Mouse (Mus musculus) heart, embryonic 11.5 days (tissue): ENCODE results near the gene Hist2h3c1. TPM values are rescaled to one million over a fixed set of nuclear protein-coding genes. Genes with fewer than 3 reads are reported as not detected.
A peak's percentile ranks its signal among the peaks of the same experiment; 100 is the strongest.

Experiments
- ATAC-seq: fragments of 200-750 bp; cut with Nextera tagmentation; replicated peaks from 2 replicates; pipeline ENCODE4 v1.8.0; 2017; ENCODE audit warnings: moderate library complexity; ENCODE audit not compliant: insufficient number of reproducible peaks, low FRiP score, low TSS enrichment
- H3K27ac ChIP-seq: fragments of 300-500 bp; sonication (generic); 2 replicates; pipeline ENCODE4 v1.5.1; 2014; ENCODE audit warnings: mild to moderate bottlenecking, low read depth, low read length
- H3K27me3 ChIP-seq: fragments of 300-500 bp; sonication (generic); 2 replicates; pipeline ENCODE4 v1.6.1; 2014; ENCODE audit warnings: mild to moderate bottlenecking, low read length, mixed read lengths; ENCODE audit not compliant: control insufficient read depth, insufficient read depth
- H3K36me3 ChIP-seq: fragments of 300-500 bp; sonication (generic); 2 replicates; pipeline ENCODE4 v1.6.1; 2014; ENCODE audit warnings: mild to moderate bottlenecking, low read length, moderate library complexity, mixed read lengths; ENCODE audit not compliant: control insufficient read depth, insufficient read depth
- H3K4me1 ChIP-seq: fragments of 300-500 bp; sonication (generic); 2 replicates; pipeline ENCODE4 v1.6.1; 2014; ENCODE audit warnings: low read length; ENCODE audit not compliant: control insufficient read depth, insufficient read depth
- H3K4me2 ChIP-seq: fragments of 300-500 bp; sonication (generic); 2 replicates; pipeline ENCODE4 v1.6.1; 2014; ENCODE audit warnings: mild to moderate bottlenecking, moderate library complexity
- H3K4me3 ChIP-seq: fragments of 300-500 bp; sonication (generic); 2 replicates; pipeline ENCODE4 v1.5.1; 2014; ENCODE audit warnings: low read depth, low read length
- H3K9ac ChIP-seq: fragments of 300-500 bp; sonication (generic); 2 replicates; pipeline ENCODE4 v1.6.1; 2014; ENCODE audit warnings: mild to moderate bottlenecking, low read depth, low read length, moderate library complexity
- H3K9me3 ChIP-seq: fragments of 300-500 bp; sonication (generic); replicated peaks from 2 replicates; pipeline ENCODE4 v1.6.1; 2016; ENCODE audit warnings: low read length; ENCODE audit not compliant: control insufficient read depth
- WGBS: fragments of 180-500 bp; shearing (Covaris S2); extraction: QIAGEN DNeasy Blood & Tissue Kit; methylation state at CpG from one replicate; pipeline ENCODE4 v1.1.7; 2014; ENCODE audit not compliant: insufficient replicate concordance; 5-methylcytosine and 5-hydroxymethylcytosine counted together
- polyA plus RNA-seq: library from polyadenylated mRNA; unstranded; fragments of >200 nt; fragmentation: Nextera tagmentation; extraction: Ambion mirVana; gene quantifications from 2 replicates; pipeline ENCODE4 v1.2.1, GENCODE M21; 2014

Gene Hist2h3c1
- polyA plus RNA-seq, 1 experiment from 2014 or later = 1.2 TPM

- Histone ChIP-seq H3K36me3 (no peaks in the 10 kb centered on the region), H3K9me3 (no peaks in the 10 kb centered on the region), H3K4me2 (no peak overlapping the region), H3K4me1 (peaks cover 5% of the 10 kb centered on the region), H3K27me3 (no peaks in the 10 kb centered on the region), H3K27ac (no peak overlapping the region), H3K4me3 (no peak overlapping the region), H3K9ac (no peak overlapping the region)
- WGBS = 87% methylated on average over 5 of the region's 5 CpGs
- ATAC-seq = no peak
Measured at GRCm38 (mm10) chr3:96260220-96260619, 13.7 kb downstream of the Hist2h3c1 start.

GRCm38 (mm10) chr3:96261623-96262022 is 15.1 kb downstream of the Hist2h3c1 start:
- H3K4me2 ChIP-seq = peak overlapping the region; percentile 87
- H3K27ac ChIP-seq = peak overlapping the region; percentile 98
- H3K4me3 ChIP-seq = peak overlapping the region; percentile 57; the same call in 1 of the 2 replicates
- H3K9ac ChIP-seq = peak overlapping the region; percentile 88; the same call in 1 of the 2 replicates
- H3K36me3 ChIP-seq = no peaks in the 10 kb centered on the region
- ATAC-seq = no peak
- 64% methylated on average over 3 of the region's 3 CpGs for WGBS
- no peaks in the 10 kb centered on the region for H3K27me3 ChIP-seq
- H3K4me1 ChIP-seq = peaks cover 5% of the 10 kb centered on the region
- H3K9me3 ChIP-seq = no peaks in the 10 kb centered on the region

- no peaks in the 10 kb centered on the region for H3K36me3 ChIP-seq
- peak; percentile 80 for ATAC-seq
- H3K4me3 ChIP-seq = peak overlapping the region; percentile 57
- no peaks in the 10 kb centered on the region for H3K27me3 ChIP-seq
- WGBS = under 1% methylated on average over 19 of the region's 19 CpGs
- peaks cover 5% of the 10 kb centered on the region for H3K4me1 ChIP-seq
- H3K4me2 ChIP-seq = peak overlapping the region; percentile 87
- H3K9me3 ChIP-seq = no peaks in the 10 kb centered on the region
- peak overlapping the region; percentile 98 for H3K27ac ChIP-seq
- H3K9ac ChIP-seq = peak overlapping the region; percentile 88
Measured at GRCm38 (mm10) chr3:96262216-96262875, 15.9 kb downstream of the Hist2h3c1 start.

GRCm38 (mm10) chr3:96262979-96263550 is 16.6 kb downstream of the Hist2h3c1 start, which contains the start of gene Hist2h4:
Gene Hist2h4 (minus strand): TSS chr3:96263311.
- H3K4me2 ChIP-seq = peak within 1 kb of the TSS; percentile 87
- no peaks in the 10 kb centered on the region for H3K9me3 ChIP-seq
- H3K4me3 ChIP-seq = peak within 1 kb of the TSS; percentile 57
- H3K27me3 ChIP-seq = no peaks in the 10 kb centered on the region
- peak within 1 kb of the TSS; percentile 88 for H3K9ac ChIP-seq
- H3K36me3 ChIP-seq = no peaks in the 10 kb centered on the region
- ATAC-seq = peak; percentile 76
- peaks cover 5% of the 10 kb centered on the region for H3K4me1 ChIP-seq
- peak within 1 kb of the TSS; percentile 98 for H3K27ac ChIP-seq
- under 1% methylated on average over 39 of the region's 40 CpGs for whole genome bisulfite sequencing

GRCm38 (mm10) chr3:96263558-96264403 is 17.3 kb downstream of the Hist2h3c1 start:
- ATAC-seq = no peak

GRCm38 (mm10) chr3:96264404-96264949 is 18.0 kb downstream of the Hist2h3c1 start:
- 76% methylated on average over 7 of the region's 7 CpGs for WGBS
- no peaks in the 10 kb centered on the region for H3K27me3 ChIP-seq

More at GRCm38 (mm10) chr3:96263558-96264403, 17.3 kb downstream of the Hist2h3c1 start:
- Histone ChIP-seq H3K4me1 (peaks cover 5% of the 10 kb centered on the region), H3K36me3 (no peaks in the 10 kb centered on the region), H3K27ac (peak overlapping the region; percentile 98), H3K9ac (peak overlapping the region; percentile 88), H3K27me3 (no peaks in the 10 kb centered on the region), H3K4me3 (peak overlapping the region; percentile 57), H3K9me3 (no peaks in the 10 kb centered on the region), H3K4me2 (peak overlapping the region; percentile 87)
- WGBS = 12% methylated on average over 27 of the region's 27 CpGs

GRCm38 (mm10) chr3:96266132-96266710 is 19.7 kb downstream of the Hist2h3c1 start:
- H3K4me1 ChIP-seq = peaks cover 5% of the 10 kb centered on the region
- ATAC-seq = no peak
- H3K36me3 ChIP-seq = no peaks in the 10 kb centered on the region
- no peaks in the 10 kb centered on the region for H3K9me3 ChIP-seq
- no peak overlapping the region for H3K9ac ChIP-seq
- H3K27me3 ChIP-seq = no peaks in the 10 kb centered on the region
- H3K4me3 ChIP-seq = no peak overlapping the region
- 60% methylated on average over 8 of the region's 8 CpGs for WGBS
- H3K4me2 ChIP-seq = no peak overlapping the region
- no peak overlapping the region for H3K27ac ChIP-seq

More at GRCm38 (mm10) chr3:96264404-96264949, 18.0 kb downstream of the Hist2h3c1 start:
- H3K4me3 ChIP-seq = no peak overlapping the region
- H3K27ac ChIP-seq = peak overlapping the region; percentile 98; the same call in 1 of the 2 replicates
- peak overlapping the region; percentile 88 for H3K9ac ChIP-seq
- H3K36me3 ChIP-seq = no peaks in the 10 kb centered on the region
- H3K4me2 ChIP-seq = peak overlapping the region; percentile 87; the same call in 1 of the 2 replicates
- no peaks in the 10 kb centered on the region for H3K9me3 ChIP-seq
- no peak for ATAC-seq
- H3K4me1 ChIP-seq = peaks cover 5% of the 10 kb centered on the region

- Histone ChIP-seq H3K36me3 (no peaks in the 10 kb centered on the region), H3K27me3 (no peaks in the 10 kb centered on the region), H3K4me3 (no peak overlapping the region), H3K9me3 (no peaks in the 10 kb centered on the region), H3K9ac (no peak overlapping the region), H3K4me2 (peak overlapping the region; percentile 61), H3K4me1 (no peaks in the 10 kb centered on the region; the same call in 1 of the 2 replicates), H3K27ac (peak overlapping the region; percentile 82)
- 80% methylated on average over 4 of the region's 4 CpGs for WGBS
- ATAC-seq = no peak
Measured at GRCm38 (mm10) chr3:96267541-96267940, 21.1 kb downstream of the Hist2h3c1 start.
